Mouse (Mus musculus) lung, adult 2 months (tissue): Measurements from ENCODE around the gene Camsap1.

ENCODE experiments used
- CTCF ChIP-seq: fragments of 200-500 bp; IDR thresholded peaks from 2 replicates; pipeline ENCODE4 v1.5.1; 2011; ENCODE audit warnings: mild to moderate bottlenecking, low read length, control low read depth; ENCODE audit not compliant: insufficient read depth
- POLR2A ChIP-seq: fragments of 200-500 bp; IDR thresholded peaks from 2 replicates; pipeline ENCODE4 v1.6.1; 2011; ENCODE audit warnings: low read depth, mild to moderate bottlenecking, control low read depth, low read length, borderline replicate concordance; ENCODE audit errors: extremely low read depth

DNA sequence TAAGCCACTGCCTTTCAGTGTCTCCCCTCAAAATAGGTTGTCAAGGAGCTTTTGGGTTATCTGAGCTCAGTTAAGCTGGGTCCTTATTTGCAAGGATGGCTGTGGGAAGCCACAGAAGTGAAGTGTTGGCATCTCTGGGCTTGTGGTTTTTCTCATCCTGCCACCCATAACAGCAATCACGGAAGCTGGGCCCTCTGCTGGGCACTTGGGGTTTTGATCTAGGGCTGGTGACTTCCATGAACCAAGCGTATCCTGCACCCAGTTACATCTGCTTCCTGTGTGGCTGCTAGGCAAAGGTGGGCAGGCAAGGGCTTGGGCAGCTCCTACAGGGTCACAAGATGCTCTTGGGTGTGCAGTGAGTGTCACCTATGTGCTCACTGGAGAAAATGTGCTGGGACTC lies 69.8 kb downstream of the Camsap1 start:
- TF ChIP-seq POLR2A (no peak), CTCF (0 out of 2 replicates have a peak, but pooled peaks have one; percentile 26)
